Mouse (Mus musculus): Measurements from ENCODE around the gene Aamdc. TPM values are rescaled to one million over a fixed set of nuclear protein-coding genes. Genes with fewer than 3 reads are reported as not detected.

Aamdc gene
- total RNA-seq, 2 experiments from 2014 or later, result 15.4 to 37.0 TPM

DNA sequence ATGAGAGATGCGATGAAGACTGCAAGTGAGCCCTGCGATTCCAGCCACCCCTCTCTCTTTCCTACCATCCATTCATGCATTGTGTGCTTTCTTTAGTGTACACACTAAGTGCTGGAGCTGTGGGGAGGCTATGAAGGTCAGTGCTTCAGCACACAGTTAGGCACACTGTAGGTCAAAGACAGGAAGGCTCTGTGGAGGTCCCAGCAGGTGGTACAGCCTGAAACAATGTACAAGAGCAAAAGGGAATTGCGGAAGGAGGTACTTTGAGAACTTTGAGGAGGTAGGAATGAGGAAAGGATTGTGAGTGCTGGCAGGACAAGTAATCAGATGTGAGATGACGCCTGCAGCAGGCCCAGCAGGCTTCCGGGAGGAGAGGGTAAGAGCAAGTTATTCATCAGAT, 43.8 kb downstream of the Aamdc start:
- ATAC-seq (replicated peaks; ENCODE audit: poor library complexity, severe bottlenecking), result no peak

- ATAC-seq (replicated peaks; ENCODE audit: poor library complexity, severe bottlenecking), result no peak
Measured at GRCm38 (mm10) chr7:97519935-97520334, 59.4 kb downstream of the Aamdc start.

DNA sequence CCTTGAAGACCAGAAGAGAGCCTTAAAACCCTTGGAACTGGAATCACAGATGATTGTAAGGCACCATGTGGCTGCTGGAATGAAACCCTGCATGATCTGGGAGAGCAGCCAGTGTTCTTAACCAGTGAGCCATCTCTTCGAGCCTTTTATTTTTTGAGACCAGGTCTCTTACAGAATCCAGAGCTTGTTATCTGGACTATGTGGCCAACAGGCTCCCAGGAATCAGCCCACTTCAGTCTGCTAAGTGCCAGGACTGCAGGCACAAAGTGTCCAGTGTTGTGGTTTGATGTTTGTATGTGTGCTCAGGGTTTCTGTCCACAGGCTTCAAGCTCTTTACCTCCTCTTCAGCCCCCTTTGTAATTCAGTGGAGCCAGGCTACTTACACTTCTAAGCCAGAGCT, 64.5 kb downstream of the Aamdc start:
- ATAC-seq (replicated peaks; ENCODE audit: poor library complexity, severe bottlenecking), result no peak

GRCm38 (mm10) chr7:97500555-97501209, 78.6 kb downstream of the Aamdc start:
- ATAC-seq (replicated peaks; ENCODE audit: poor library complexity, severe bottlenecking), result no peak

Other genes with a start within 250 kb of the Aamdc start
- gene Usp35, start 247.5 kb downstream of the Aamdc start, total RNA-seq (2014; fragmentation: Nextera tagmentation), result 0.30 TPM in 1 of 2 replicates, not detected in the other
- gene Usp35, start 247.5 kb downstream of the Aamdc start, total RNA-seq (2017), result 0.04 TPM in 1 of 2 replicates, not detected in the other
- 1.3 and 2.1 TPM in 2 replicates for gene Kctd21, start 247.2 kb downstream of the Aamdc start, total RNA-seq (2014; fragmentation: Nextera tagmentation)
- 0.10 and 1.7 TPM in 2 replicates for gene Kctd21, start 247.2 kb downstream of the Aamdc start, total RNA-seq (2017)
- gene Alg8, start 207.9 kb downstream of the Aamdc start, total RNA-seq (2014; fragmentation: Nextera tagmentation), result 44.2 and 52.0 TPM in 2 replicates
- 23.6 and 42.2 TPM in 2 replicates for gene Alg8, start 207.9 kb downstream of the Aamdc start, total RNA-seq (2017)
- 174 and 187 TPM in 2 replicates for gene Ndufc2, start 179.5 kb downstream of the Aamdc start, total RNA-seq (2014; fragmentation: Nextera tagmentation)
- gene Ndufc2, start 179.5 kb downstream of the Aamdc start, total RNA-seq (2017), result 357 and 360 TPM in 2 replicates
- not detected in 2 replicates for gene Thrsp, start 161.8 kb downstream of the Aamdc start, total RNA-seq (2014; fragmentation: Nextera tagmentation)
- not detected in 2 replicates for gene Thrsp, start 161.8 kb downstream of the Aamdc start, total RNA-seq (2017)
- gene Kctd14, start 128.2 kb downstream of the Aamdc start, total RNA-seq (2014; fragmentation: Nextera tagmentation), result 3.2 and 5.0 TPM in 2 replicates
- gene Kctd14, start 128.2 kb downstream of the Aamdc start, total RNA-seq (2017), result 3.9 TPM in 2 replicates
- 74.7 and 78.5 TPM in 2 replicates for gene Ints4, start 98.5 kb downstream of the Aamdc start, total RNA-seq (2014; fragmentation: Nextera tagmentation)
- 64.1 and 64.8 TPM in 2 replicates for gene Ints4, start 98.5 kb downstream of the Aamdc start, total RNA-seq (2017)
- 21.9 and 33.3 TPM in 2 replicates for gene Rsf1, start 392 bp upstream of the Aamdc start, total RNA-seq (2014; fragmentation: Nextera tagmentation)
- gene Rsf1, start 392 bp upstream of the Aamdc start, total RNA-seq (2017), result 35.8 and 38.3 TPM in 2 replicates
- 124 and 134 TPM in 2 replicates for gene Clns1a, start 117.1 kb upstream of the Aamdc start, total RNA-seq (2014; fragmentation: Nextera tagmentation)
- gene Clns1a, start 117.1 kb upstream of the Aamdc start, total RNA-seq (2017), result 153 and 162 TPM in 2 replicates
- gene Aqp11, start 158.8 kb upstream of the Aamdc start, total RNA-seq (2014; fragmentation: Nextera tagmentation), result 1.1 and 1.5 TPM in 2 replicates
- gene Aqp11, start 158.8 kb upstream of the Aamdc start, total RNA-seq (2017), result 0.36 and 4.4 TPM in 2 replicates
- 36.4 and 44.3 TPM in 2 replicates for gene Pak1, start 209.0 kb upstream of the Aamdc start, total RNA-seq (2014; fragmentation: Nextera tagmentation)
- gene Pak1, start 209.0 kb upstream of the Aamdc start, total RNA-seq (2017), result 52.5 and 56.6 TPM in 2 replicates